Mouse (Mus musculus) MEL (cell line): ENCODE data around the gene Rfx2. TPM values are rescaled to one million over a fixed set of nuclear protein-coding genes. Genes with fewer than 3 reads are reported as not detected.
A peak's percentile ranks its signal among the peaks of the same experiment; 100 is the strongest.

Source experiments
- DNase-seq: peaks from one replicate; pipeline ENCODE4 v3.0.0; 2011; ENCODE audit warnings: low read depth, low spot score
- H3K27ac ChIP-seq: 2 replicates; pipeline ENCODE4 v1.5.1; 2012; ENCODE audit warnings: low read depth, mild to moderate bottlenecking, control low read depth, low read length, moderate library complexity; ENCODE audit not compliant: control insufficient read depth
- H3K27me3 ChIP-seq, 2 experiments: fragments of 150-350 bp in 1 of 2; sonication (generic) in 1 of 2; 2 replicates each; pipeline ENCODE4 v1.6.1; 2012; ENCODE audit warnings: low read length in 2 of 2, mild to moderate bottlenecking in 2 of 2, improper control_type of control experiment in 1 of 2, moderate library complexity in 1 of 2; ENCODE audit not compliant: insufficient read depth in 2 of 2, control insufficient read depth in 1 of 2
- H3K36me3 ChIP-seq, 2 experiments: 2 replicates each; pipeline ENCODE4 v1.6.1; 2012 to 2014; ENCODE audit warnings: low read length in 2 of 2, improper control_type of control experiment in 1 of 2, inconsistent platforms in 1 of 2, mild to moderate bottlenecking in 1 of 2; ENCODE audit not compliant: insufficient read depth in 2 of 2, control insufficient read depth in 1 of 2
- H3K4me1 ChIP-seq, 2 experiments: fragments of 150-350 bp in 1 of 2; sonication (generic) in 1 of 2; 2 replicates each; pipeline ENCODE4 v1.6.1; 2012; ENCODE audit warnings: low read length in 2 of 2, improper control_type of control experiment in 1 of 2, mild to moderate bottlenecking in 1 of 2; ENCODE audit not compliant: insufficient read depth in 2 of 2, control insufficient read depth in 1 of 2
- H3K4me3 ChIP-seq, 2 experiments: fragments of 150-350 bp in 1 of 2; sonication (generic) in 1 of 2; 2 replicates each; pipeline ENCODE4 v1.5.1; 2012; ENCODE audit warnings: low read depth in 2 of 2, low read length in 2 of 2, mild to moderate bottlenecking in 2 of 2, moderate library complexity in 2 of 2, control low read depth in 1 of 2, improper control_type of control experiment in 1 of 2; ENCODE audit not compliant: control insufficient read depth in 1 of 2, insufficient read depth in 1 of 2
- H3K79me2 ChIP-seq: 2 replicates; pipeline ENCODE4 v1.6.1; 2012; ENCODE audit warnings: mild to moderate bottlenecking, low read length, moderate library complexity; ENCODE audit not compliant: control insufficient read depth, poor library complexity, insufficient read depth
- H3K9ac ChIP-seq: 2 replicates; pipeline ENCODE4 v1.6.1; 2012; ENCODE audit warnings: low read depth, mild to moderate bottlenecking, control low read depth, low read length, moderate library complexity; ENCODE audit not compliant: control insufficient read depth, poor library complexity, severe bottlenecking
- H3K9me3 ChIP-seq: fragments of 150-350 bp; sonication (generic); replicated peaks from 2 replicates; pipeline ENCODE4 v1.6.1; 2012; ENCODE audit warnings: mild to moderate bottlenecking, low read length, improper control_type of control experiment, moderate library complexity; ENCODE audit not compliant: insufficient read depth
- BHLHE40 ChIP-seq: IDR thresholded peaks from 2 replicates; pipeline ENCODE4 v1.6.1; 2012; ENCODE audit warnings: low read depth, mild to moderate bottlenecking, inconsistent platforms, low read length, improper control_type of control experiment, borderline replicate concordance
- CHD1 ChIP-seq: IDR thresholded peaks from 2 replicates; pipeline ENCODE4 v1.6.1; 2012; ENCODE audit warnings: low read depth, mild to moderate bottlenecking, inconsistent platforms, low read length, improper control_type of control experiment
- CHD2 ChIP-seq: IDR thresholded peaks from 2 replicates; pipeline ENCODE4 v1.6.1; 2011; ENCODE audit warnings: low read length, improper control_type of control experiment
- CTCF ChIP-seq, 3 experiments: IDR thresholded peaks in 2 of 3; conservative IDR thresholded peaks in 1 of 3; 2 replicates each; pipeline ENCODE4 v1.5.1; 2011 to 2012; ENCODE audit warnings: low read length in 3 of 3, low read depth in 2 of 3, mild to moderate bottlenecking in 2 of 3, improper control_type of control experiment in 1 of 3, inconsistent platforms in 1 of 3, mixed read lengths in 1 of 3, moderate library complexity in 1 of 3; ENCODE audit not compliant: control insufficient read depth in 1 of 3, insufficient read depth in 1 of 3, poor library complexity in 1 of 3, severe bottlenecking in 1 of 3
- ELF1 ChIP-seq: IDR thresholded peaks from 2 replicates; pipeline ENCODE4 v1.6.1; 2014; ENCODE audit warnings: low read depth, mild to moderate bottlenecking, inconsistent platforms, low read length, improper control_type of control experiment, moderate library complexity
- EP300 ChIP-seq, 2 experiments: IDR thresholded peaks; 2 replicates each; pipeline ENCODE4 v1.6.1; 2011; ENCODE audit warnings: improper control_type of control experiment in 2 of 2, low read length in 2 of 2, low read depth in 1 of 2, mild to moderate bottlenecking in 1 of 2
- ETS1 ChIP-seq: IDR thresholded peaks from 2 replicates; pipeline ENCODE4 v1.6.1; 2012; ENCODE audit warnings: low read depth, mild to moderate bottlenecking, inconsistent platforms, low read length, improper control_type of control experiment, moderate library complexity
- JUND ChIP-seq: IDR thresholded peaks from 2 replicates; pipeline ENCODE4 v1.6.1; 2011; ENCODE audit warnings: low read depth, mild to moderate bottlenecking, improper control_type of control experiment, low read length
- KAT2A ChIP-seq: conservative IDR thresholded peaks from 2 replicates; pipeline ENCODE4 v1.6.1; 2012; ENCODE audit warnings: low read depth, low read length, improper control_type of control experiment, inconsistent platforms
- MAX ChIP-seq: IDR thresholded peaks from 2 replicates; pipeline ENCODE4 v1.6.1; 2011; ENCODE audit warnings: low read length, improper control_type of control experiment
- MAZ ChIP-seq: IDR thresholded peaks from 2 replicates; pipeline ENCODE4 v1.6.1; 2012; ENCODE audit warnings: low read depth, mild to moderate bottlenecking, inconsistent platforms, low read length, improper control_type of control experiment
- MYB ChIP-seq: IDR thresholded peaks from 2 replicates; pipeline ENCODE4 v1.6.1; 2011; ENCODE audit warnings: mild to moderate bottlenecking, low read depth, low read length, improper control_type of control experiment
- MYC ChIP-seq: IDR thresholded peaks from 2 replicates; pipeline ENCODE4 v1.6.1; 2011; ENCODE audit warnings: low read depth, mild to moderate bottlenecking, low read length, improper control_type of control experiment, moderate library complexity
- RAD21 ChIP-seq: IDR thresholded peaks from 2 replicates; pipeline ENCODE4 v1.6.1; 2011; ENCODE audit warnings: mild to moderate bottlenecking, low read depth, low read length, improper control_type of control experiment
- SIN3A ChIP-seq: IDR thresholded peaks from 2 replicates; pipeline ENCODE4 v1.6.1; 2012; ENCODE audit warnings: low read length, improper control_type of control experiment, inconsistent platforms
- SMC3 ChIP-seq: IDR thresholded peaks from 2 replicates; pipeline ENCODE4 v1.6.1; 2011; ENCODE audit warnings: low read depth, low read length, improper control_type of control experiment
- TAL1 ChIP-seq: IDR thresholded peaks from 2 replicates; pipeline ENCODE4 v1.6.1; 2012; ENCODE audit warnings: mild to moderate bottlenecking, inconsistent platforms, low read length, moderate library complexity, mixed read lengths
- TCF12 ChIP-seq: IDR thresholded peaks from 2 replicates; pipeline ENCODE4 v1.6.1; 2014; ENCODE audit warnings: low read depth, mild to moderate bottlenecking, inconsistent platforms, low read length, improper control_type of control experiment, moderate library complexity
- UBTF ChIP-seq: IDR thresholded peaks from 2 replicates; pipeline ENCODE4 v1.6.1; 2012; ENCODE audit warnings: low read depth, mild to moderate bottlenecking, inconsistent platforms, low read length, improper control_type of control experiment, moderate library complexity, borderline replicate concordance; ENCODE audit not compliant: insufficient read depth
- ZC3H11A ChIP-seq: IDR thresholded peaks from 2 replicates; pipeline ENCODE4 v1.6.1; 2012; ENCODE audit warnings: low read depth, mild to moderate bottlenecking, inconsistent platforms, low read length, improper control_type of control experiment
- ZMIZ1 ChIP-seq: IDR thresholded peaks from 2 replicates; pipeline ENCODE4 v1.6.1; 2012; ENCODE audit warnings: low read depth, mild to moderate bottlenecking, inconsistent platforms, low read length, improper control_type of control experiment, moderate library complexity
- polyA plus RNA-seq, 2 experiments: library from polyadenylated mRNA; stranded (reverse) in 1 of 2; unstranded in 1 of 2; fragments of >175 nt in 1 of 2; fragments of >200 nt in 1 of 2; gene quantifications; 2 replicates each; pipeline versions ENCODE4 v1.2.1 to v1.2.4; 2012; ENCODE audit warnings: low replicate concordance in 2 of 2, low read depth in 1 of 2; ENCODE audit not compliant: insufficient read length in 2 of 2, insufficient read depth in 1 of 2, missing spikeins in 1 of 2
- total RNA-seq: library from RNA; depleted of rRNA; stranded (reverse); fragments of 300-350 nt; gene quantifications from 2 replicates; pipeline ENCODE4 v1.2.3, GENCODE M21; 2012

Gene Rfx2
- total and polyA plus RNA-seq, 3 experiments = 7.5 to 29.2 TPM; not detected in 1

- Histone ChIP-seq H3K9ac (0 out of 2 replicates have a peak overlapping the region, but pooled peaks have one; percentile 2), H3K36me3 (peaks cover 0 to 5% of the 10 kb centered on the region in 2 experiments; a peak in 2 of 4 replicates), H3K4me1 (peaks cover 8 to 10% of the 10 kb centered on the region in 2 experiments; a peak in 3 of 4 replicates), H3K9me3 (no peaks in the 10 kb centered on the region), H3K79me2 (no peaks in the 10 kb centered on the region)
- peak; percentile 85 for DNase-seq
- peak; percentile 46; the same call in 1 of the 2 replicates for TF ChIP-seq ELF1
- no peak for TF ChIP-seq KAT2A
- TF ChIP-seq SIN3A = no peak
- TF ChIP-seq JUND = no peak
- TF ChIP-seq, all 39 proteins: peak for 1
- H3K27me3 ChIP-seq = no peaks in the 10 kb centered on the region
- peak overlapping the region in 1 of 2 experiments; percentile 37; a peak in 2 of 4 replicates for H3K4me3 ChIP-seq
- H3K27ac ChIP-seq = peak overlapping the region; percentile 15; the same call in 1 of the 2 replicates
Observed at GRCm38 (mm10) chr17:56858922-56859321, 28.1 kb upstream of the Rfx2 start.

- Histone ChIP-seq H3K36me3 (peaks cover 0 to 5% of the 10 kb centered on the region in 2 experiments; a peak in 2 of 4 replicates), H3K9ac (no peak overlapping the region), H3K4me1 (peaks cover 8 to 10% of the 10 kb centered on the region in 2 experiments; a peak in 3 of 4 replicates), H3K9me3 (no peaks in the 10 kb centered on the region), H3K4me3 (no peak overlapping the region), H3K27ac (no peak overlapping the region), H3K27me3 (no peaks in the 10 kb centered on the region), H3K79me2 (no peaks in the 10 kb centered on the region)
- DNase-seq = peak; percentile 85
- TF ChIP-seq UBTF (no peak), CTCF (IDR thresholded peaks at IDR 0.05 in 2 of 3, conservative IDR thresholded peaks at IDR 0.05 in 1 of 3; ENCODE audit: control insufficient read depth in 1 of 3, insufficient read depth in 1 of 3, low read depth in 2 of 3, low read length in 3 of 3, poor library complexity in 1 of 3, severe bottlenecking in 1 of 3) (peak; percentile 82 to 98 (median 89)), RAD21 (peak; percentile 70), MAX (no peak), ZC3H11A (peak; percentile 11; the same call in 1 of the 2 replicates), SIN3A (0 out of 2 replicates have a peak, but pooled peaks have one; percentile 2), CHD1 (no peak), MYB (no peak), MYC (no peak), SMC3 (peak; percentile 49)
Observed at GRCm38 (mm10) chr17:56858216-56858615, 27.4 kb upstream of the Rfx2 start.

GRCm38 (mm10) chr17:56855421-56855820 is 24.6 kb upstream of the Rfx2 start:
- 0 out of 2 replicates have a peak, but pooled peaks have one; percentile 8 for TF ChIP-seq TCF12
- no peak for TF ChIP-seq CTCF (IDR thresholded peaks at IDR 0.05 in 2 of 3, conservative IDR thresholded peaks at IDR 0.05 in 1 of 3; ENCODE audit: control insufficient read depth in 1 of 3, insufficient read depth in 1 of 3, low read depth in 2 of 3, low read length in 3 of 3, poor library complexity in 1 of 3, severe bottlenecking in 1 of 3)
- peak; percentile 40 for TF ChIP-seq TAL1
- no peak for TF ChIP-seq MAZ
- 0 out of 2 replicates have a peak, but pooled peaks have one; percentile 15 for TF ChIP-seq ETS1
- no peak for TF ChIP-seq ZMIZ1
- TF ChIP-seq BHLHE40 = peak; percentile 31; the same call in 1 of the 2 replicates
- 0 out of 4 replicates have a peak, but pooled peaks of 1 of the 2 experiments have one; percentile 16 for TF ChIP-seq EP300 (IDR thresholded peaks at IDR 0.05; ENCODE audit: low read depth in 1 of 2, low read length in 2 of 2)
- TF ChIP-seq SIN3A = no peak
- TF ChIP-seq CHD2 = no peak
- TF ChIP-seq, all 39 proteins: peak for 5
- Histone ChIP-seq H3K27ac (no peak overlapping the region), H3K4me1 (peaks cover 8 to 10% of the 10 kb centered on the region in 2 experiments; a peak in 3 of 4 replicates), H3K36me3 (peaks cover 0 to 5% of the 10 kb centered on the region in 2 experiments; a peak in 2 of 4 replicates), H3K9me3 (no peaks in the 10 kb centered on the region), H3K9ac (no peak overlapping the region), H3K27me3 (no peaks in the 10 kb centered on the region), H3K4me3 (no peak overlapping the region), H3K79me2 (no peaks in the 10 kb centered on the region)
- DNase-seq = peak; percentile 56
